Mouse (Mus musculus) MN1 (cell line): ENCODE measurements around the gene Zic5.
A peak's percentile ranks its signal among the peaks of the same experiment; 100 is the strongest.

Experiments used
- DNase-seq: peaks from one replicate; pipeline ENCODE4 v3.0.0-alpha.2; 2016; ENCODE audit warnings: low spot score

The Zic5 gene

GRCm38 (mm10) chr14:122479461-122480109, 14.1 kb upstream of the Zic5 start:
- DNase-seq = no peak

GRCm38 (mm10) chr14:122478574-122479011, 13.1 kb upstream of the Zic5 start:
- no peak for DNase-seq

GRCm38 (mm10) chr14:122477971-122478573, 12.6 kb upstream of the Zic5 start:
- DNase-seq = no peak

GRCm38 (mm10) chr14:122477261-122477671, 11.8 kb upstream of the Zic5 start:
- DNase-seq = no peak

- DNase-seq = no peak
Observed at GRCm38 (mm10) chr14:122476822-122477215, 11.3 kb upstream of the Zic5 start.

- DNase-seq = no peak
Observed at GRCm38 (mm10) chr14:122476041-122476821, 10.8 kb upstream of the Zic5 start.

- no peak for DNase-seq
Observed at GRCm38 (mm10) chr14:122475557-122476040, 10.1 kb upstream of the Zic5 start.

GRCm38 (mm10) chr14:122474891-122475556, 9.5 kb upstream of the Zic5 start, which contains the start of gene Zic2:
Zic2 (plus strand) TSS chr14:122475435.
- peak; percentile 57 for DNase-seq

- peak; percentile 70 for DNase-seq
Observed at GRCm38 (mm10) chr14:122474041-122474890, 8.8 kb upstream of the Zic5 start.

- no peak for DNase-seq
Observed at GRCm38 (mm10) chr14:122473211-122473751, 7.8 kb upstream of the Zic5 start.

- DNase-seq = no peak
Observed at GRCm38 (mm10) chr14:122472647-122473046, 7.2 kb upstream of the Zic5 start.

GRCm38 (mm10) chr14:122472161-122472560, 6.7 kb upstream of the Zic5 start:
- DNase-seq = no peak

GRCm38 (mm10) chr14:122471449-122472085, 6.1 kb upstream of the Zic5 start:
- DNase-seq = no peak

- no peak for DNase-seq
Observed at GRCm38 (mm10) chr14:122468971-122469755, 3.7 kb upstream of the Zic5 start.

GRCm38 (mm10) chr14:122467926-122468841, 2.7 kb upstream of the Zic5 start:
- DNase-seq = no peak

GRCm38 (mm10) chr14:122466756-122467362, 1.4 kb upstream of the Zic5 start:
- no peak for DNase-seq

- DNase-seq = no peak
Observed at GRCm38 (mm10) chr14:122465931-122466490, 534 bp upstream of the Zic5 start.

- peak; percentile 39 for DNase-seq
Observed at GRCm38 (mm10) chr14:122464351-122464762, 1.1 kb downstream of the Zic5 start.
